Mouse (Mus musculus) heart, adult 2 months (tissue): ENCODE results near the gene Rorc.

Experiments used
- EP300 ChIP-seq: fragments of 200-500 bp; IDR thresholded peaks from 2 replicates; pipeline ENCODE4 v1.6.1; 2011; ENCODE audit warnings: low read depth, low read length, control low read depth; ENCODE audit not compliant: insufficient read depth
- POLR2A ChIP-seq: fragments of 200-500 bp; IDR thresholded peaks from 2 replicates; pipeline ENCODE4 v1.6.1; 2011; ENCODE audit warnings: mild to moderate bottlenecking, low read depth, low read length, control low read depth; ENCODE audit not compliant: insufficient read depth

DNA sequence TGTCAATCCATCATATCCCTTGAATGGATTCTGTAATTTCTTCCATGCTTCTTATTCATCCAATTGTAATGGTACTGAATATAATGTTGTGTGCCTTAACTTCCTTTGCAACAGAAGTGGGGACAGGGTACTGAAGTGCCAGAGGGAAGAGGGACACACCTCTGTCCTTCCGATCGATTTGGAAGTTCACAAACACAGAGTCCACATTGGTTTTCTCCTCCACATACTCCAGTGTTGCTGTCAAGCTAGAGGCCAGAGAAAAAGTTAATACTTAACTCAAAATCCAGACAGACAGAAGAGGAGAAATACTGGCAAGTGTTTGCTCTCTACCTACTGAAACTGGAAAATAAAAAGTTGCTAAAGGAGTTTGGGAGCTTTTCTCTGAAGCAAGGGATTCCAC is 61.7 kb downstream of the Rorc start:
- TF ChIP-seq EP300 (no peak), POLR2A (no peak)
